Mouse (Mus musculus) stomach, embryonic 14.5 days (tissue): ENCODE results near the gene Nmnat2. TPM values are rescaled to one million over a fixed set of nuclear protein-coding genes. Genes with fewer than 3 reads are reported as not detected.

Experiments
- ATAC-seq: fragments of 200-750 bp; cut with Nextera tagmentation; 2 replicates; pipeline ENCODE4 v1.8.0; 2017; ENCODE audit warnings: low read depth, moderate TSS enrichment; ENCODE audit not compliant: insufficient number of reproducible peaks, insufficient read depth, low FRiP score
- H3K27ac ChIP-seq: fragments of 300-500 bp; sonication (generic); 2 replicates; pipeline ENCODE4 v1.5.1; 2014; ENCODE audit warnings: mild to moderate bottlenecking, low read length, moderate library complexity, mixed read lengths
- H3K27me3 ChIP-seq: fragments of 300-500 bp; sonication (generic); 2 replicates; pipeline ENCODE4 v1.6.1; 2014; ENCODE audit warnings: low read length, control low read depth, mixed read lengths; ENCODE audit not compliant: control insufficient read depth, insufficient read depth
- H3K36me3 ChIP-seq: fragments of 300-500 bp; sonication (generic); 2 replicates; pipeline ENCODE4 v1.6.1; 2014; ENCODE audit warnings: mild to moderate bottlenecking, control low read depth, low read length, moderate library complexity, mixed read lengths; ENCODE audit not compliant: control insufficient read depth, insufficient read depth
- H3K4me1 ChIP-seq: fragments of 300-500 bp; sonication (generic); 2 replicates; pipeline ENCODE4 v1.6.1; 2014; ENCODE audit warnings: low read length, control low read depth, mixed read lengths; ENCODE audit not compliant: control insufficient read depth, insufficient read depth
- H3K4me2 ChIP-seq: fragments of 300-500 bp; sonication (generic); replicated peaks from 2 replicates; pipeline ENCODE4 v1.6.1; 2014; ENCODE audit warnings: low read depth, low read length, control low read depth
- H3K4me3 ChIP-seq: fragments of 300-500 bp; sonication (generic); 2 replicates; pipeline ENCODE4 v1.5.1; 2014; ENCODE audit warnings: low read depth, low read length, control low read depth
- H3K9ac ChIP-seq: fragments of 300-500 bp; sonication (generic); replicated peaks from 2 replicates; pipeline ENCODE4 v1.6.1; 2014; ENCODE audit warnings: low read depth, mild to moderate bottlenecking, control low read depth, low read length, moderate library complexity, mixed read lengths
- H3K9me3 ChIP-seq: fragments of 300-500 bp; sonication (generic); 2 replicates; pipeline ENCODE4 v1.6.1; 2016; ENCODE audit warnings: low read depth, low read length, control low read depth; ENCODE audit not compliant: control insufficient read depth
- WGBS: fragments of 180-500 bp; shearing (Covaris S2); extraction: QIAGEN DNeasy Blood & Tissue Kit; methylation state at CpG from one replicate; pipeline ENCODE4 v1.1.7; 2014; 5-methylcytosine and 5-hydroxymethylcytosine counted together
- polyA plus RNA-seq: library from polyadenylated mRNA; unstranded; fragments of >200 nt; fragmentation: Nextera tagmentation; extraction: Ambion mirVana; gene quantifications from 2 replicates; pipeline ENCODE4 v1.2.1, GENCODE M21; 2014

Gene Nmnat2
- polyA plus RNA-seq, 1 experiment from 2014 or later = 3.8 TPM

GRCm38 (mm10) chr1:153019623-153020022 lies 64.8 kb downstream of the Nmnat2 start:
- Histone ChIP-seq H3K4me1 (peaks cover 9% of the 10 kb centered on the region; the same call in 1 of the 2 replicates), H3K4me2 (no peak overlapping the region), H3K9me3 (no peaks in the 10 kb centered on the region), H3K4me3 (no peak overlapping the region), H3K9ac (no peak overlapping the region), H3K27ac (no peak overlapping the region), H3K36me3 (no peaks in the 10 kb centered on the region), H3K27me3 (no peaks in the 10 kb centered on the region)
- WGBS = 68% methylated on average over 3 of the region's 3 CpGs
- ATAC-seq = no peak

- Histone ChIP-seq H3K4me3 (no peak overlapping the region), H3K4me1 (0 out of 2 replicates have a peak, but pooled peaks cover 3% of the 10 kb centered on the region), H3K4me2 (no peak overlapping the region), H3K27me3 (no peaks in the 10 kb centered on the region), H3K9me3 (no peaks in the 10 kb centered on the region), H3K36me3 (no peaks in the 10 kb centered on the region), H3K27ac (no peak overlapping the region), H3K9ac (no peak overlapping the region)
- ATAC-seq = no peak
- WGBS = 29% methylated on average over 7 of the region's 7 CpGs
Observed at GRCm38 (mm10) chr1:153021034-153021638, 66.3 kb downstream of the Nmnat2 start.

- Histone ChIP-seq H3K4me3 (no peak overlapping the region), H3K4me2 (no peak overlapping the region), H3K27ac (no peak overlapping the region), H3K27me3 (no peaks in the 10 kb centered on the region), H3K4me1 (no peaks in the 10 kb centered on the region), H3K36me3 (no peaks in the 10 kb centered on the region), H3K9me3 (no peaks in the 10 kb centered on the region), H3K9ac (no peak overlapping the region)
- 78% methylated on average over 4 of the region's 4 CpGs for WGBS
- no peak for ATAC-seq
Observed at GRCm38 (mm10) chr1:153023018-153023417, 68.2 kb downstream of the Nmnat2 start.

GRCm38 (mm10) chr1:153023875-153024274 lies 69.1 kb downstream of the Nmnat2 start:
- Histone ChIP-seq H3K27ac (no peak overlapping the region), H3K4me1 (no peaks in the 10 kb centered on the region), H3K9ac (no peak overlapping the region), H3K4me2 (no peak overlapping the region), H3K27me3 (no peaks in the 10 kb centered on the region), H3K4me3 (no peak overlapping the region), H3K36me3 (no peaks in the 10 kb centered on the region), H3K9me3 (no peaks in the 10 kb centered on the region)
- no peak for ATAC-seq
- WGBS = 89% methylated on average over 2 of the region's 2 CpGs

- no peak overlapping the region for H3K9ac ChIP-seq
- 39% methylated on average over 2 of the region's 2 CpGs for WGBS
- no peak overlapping the region for H3K4me2 ChIP-seq
- ATAC-seq = no peak
- H3K4me3 ChIP-seq = no peak overlapping the region
- no peaks in the 10 kb centered on the region for H3K9me3 ChIP-seq
- no peak overlapping the region for H3K27ac ChIP-seq
- H3K36me3 ChIP-seq = no peaks in the 10 kb centered on the region
- no peaks in the 10 kb centered on the region for H3K4me1 ChIP-seq
- H3K27me3 ChIP-seq = no peaks in the 10 kb centered on the region
Observed at GRCm38 (mm10) chr1:153024453-153024852, 69.7 kb downstream of the Nmnat2 start.

- Histone ChIP-seq H3K36me3 (no peaks in the 10 kb centered on the region), H3K9me3 (no peaks in the 10 kb centered on the region), H3K27me3 (no peaks in the 10 kb centered on the region), H3K9ac (no peak overlapping the region), H3K4me2 (no peak overlapping the region), H3K4me3 (no peak overlapping the region), H3K4me1 (peaks cover 11% of the 10 kb centered on the region), H3K27ac (no peak overlapping the region)
- no peak for ATAC-seq
- WGBS = 52% methylated on average over 6 of the region's 6 CpGs
Observed at GRCm38 (mm10) chr1:153031345-153031744, 76.6 kb downstream of the Nmnat2 start.

GRCm38 (mm10) chr1:153031954-153032353 lies 77.2 kb downstream of the Nmnat2 start:
- WGBS = 38% methylated on average over 12 of the region's 12 CpGs
- Histone ChIP-seq H3K9ac (no peak overlapping the region), H3K4me2 (no peak overlapping the region), H3K27me3 (no peaks in the 10 kb centered on the region), H3K36me3 (no peaks in the 10 kb centered on the region), H3K9me3 (no peaks in the 10 kb centered on the region), H3K4me1 (peaks cover 11% of the 10 kb centered on the region), H3K4me3 (no peak overlapping the region), H3K27ac (no peak overlapping the region)
- no peak for ATAC-seq

GRCm38 (mm10) chr1:153033145-153033908 lies 78.5 kb downstream of the Nmnat2 start:
- H3K9me3 ChIP-seq = 0 out of 2 replicates have a peak, but pooled peaks cover 2% of the 10 kb centered on the region
- H3K27ac ChIP-seq = no peak overlapping the region
- H3K27me3 ChIP-seq = no peaks in the 10 kb centered on the region
- WGBS = 68% methylated on average over 5 of the region's 5 CpGs
- H3K4me3 ChIP-seq = no peak overlapping the region
- ATAC-seq = no peak
- H3K9ac ChIP-seq = no peak overlapping the region
- H3K4me1 ChIP-seq = peaks cover 11% of the 10 kb centered on the region
- H3K4me2 ChIP-seq = no peak overlapping the region
- H3K36me3 ChIP-seq = no peaks in the 10 kb centered on the region
